Mouse (Mus musculus): Measurements from ENCODE around the gene Adprh. TPM values are rescaled to one million over a fixed set of nuclear protein-coding genes. Genes with fewer than 3 reads are reported as not detected.
A peak's percentile ranks its signal among the peaks of the same experiment; 100 is the strongest.
"Not testable (repeated sequence)": the region's sequence is repeated elsewhere in the genome, so short reads cannot be mapped to it uniquely, and the experiment has no call there.

The Adprh gene
- polyA plus RNA-seq, 1 experiment = 38.1 TPM

- Histone ChIP-seq H3K27ac (ENCODE audit: insufficient read depth, low read depth, low read length) (no peak overlapping the region), H3K4me3 (ENCODE audit: insufficient read depth, low read length) (no peak overlapping the region), H3K4me1 (ENCODE audit: control insufficient read depth, insufficient read depth, low read length) (peaks cover 34% of the 10 kb centered on the region)
- TF ChIP-seq CTCF (IDR thresholded peaks at IDR 0.05; ENCODE audit: low read depth, low read length) = no peak
- TF ChIP-seq POLR2A (IDR thresholded peaks at IDR 0.05; ENCODE audit: borderline replicate concordance, low read depth, low read length) = no peak
Observed at GRCm38 (mm10) chr16:38454533-38455254, 2.2 kb upstream of the Adprh start.

GRCm38 (mm10) chr16:38453952-38454351, 1.4 kb upstream of the Adprh start:
- H3K4me1 ChIP-seq (ENCODE audit: control insufficient read depth, insufficient read depth, low read length) = peaks cover 26% of the 10 kb centered on the region
- no peak overlapping the region for H3K27ac ChIP-seq (ENCODE audit: insufficient read depth, low read depth, low read length)

GRCm38 (mm10) chr16:38453203-38453553, 675 bp upstream of the Adprh start:
- Histone ChIP-seq H3K4me3 (ENCODE audit: insufficient read depth, low read length) (peak overlapping the region; percentile 86), H3K4me1 (ENCODE audit: control insufficient read depth, insufficient read depth, low read length) (peaks cover 23% of the 10 kb centered on the region), H3K27ac (ENCODE audit: insufficient read depth, low read depth, low read length) (peak overlapping the region; percentile 84)
- TF ChIP-seq POLR2A (IDR thresholded peaks at IDR 0.05; ENCODE audit: borderline replicate concordance, low read depth, low read length) = no peak
- TF ChIP-seq CTCF (IDR thresholded peaks at IDR 0.05; ENCODE audit: low read depth, low read length) = no peak

More at GRCm38 (mm10) chr16:38453952-38454351, 1.4 kb upstream of the Adprh start:
- H3K4me3 ChIP-seq (ENCODE audit: insufficient read depth, low read length) = no peak overlapping the region
- TF ChIP-seq CTCF (IDR thresholded peaks at IDR 0.05; ENCODE audit: low read depth, low read length) = no peak
- no peak for TF ChIP-seq POLR2A (IDR thresholded peaks at IDR 0.05; ENCODE audit: borderline replicate concordance, low read depth, low read length)

GRCm38 (mm10) chr16:38451421-38452205, 890 bp downstream of the Adprh start:
- Histone ChIP-seq H3K27ac (ENCODE audit: insufficient read depth, low read depth, low read length) (no peak overlapping the region), H3K4me3 (ENCODE audit: insufficient read depth, low read length) (peak overlapping the region; percentile 86), H3K4me1 (ENCODE audit: control insufficient read depth, insufficient read depth, low read length) (peaks cover 20% of the 10 kb centered on the region)
- TF ChIP-seq POLR2A (IDR thresholded peaks at IDR 0.05; ENCODE audit: borderline replicate concordance, low read depth, low read length) (no peak), CTCF (IDR thresholded peaks at IDR 0.05; ENCODE audit: low read depth, low read length) (no peak)

GRCm38 (mm10) chr16:38450707-38451106, 1.8 kb downstream of the Adprh start:
- H3K4me1 ChIP-seq (ENCODE audit: control insufficient read depth, insufficient read depth, low read length) = peaks cover 15% of the 10 kb centered on the region
- no peak overlapping the region for H3K27ac ChIP-seq (ENCODE audit: insufficient read depth, low read depth, low read length)
- TF ChIP-seq POLR2A (IDR thresholded peaks at IDR 0.05; ENCODE audit: borderline replicate concordance, low read depth, low read length) (no peak), CTCF (IDR thresholded peaks at IDR 0.05; ENCODE audit: low read depth, low read length) (no peak)
- H3K4me3 ChIP-seq (ENCODE audit: insufficient read depth, low read length) = no peak overlapping the region

GRCm38 (mm10) chr16:38448458-38448857, 4.0 kb downstream of the Adprh start:
- Histone ChIP-seq H3K4me1 (ENCODE audit: control insufficient read depth, insufficient read depth, low read length) (peaks cover 21% of the 10 kb centered on the region), H3K4me3 (ENCODE audit: insufficient read depth, low read length) (no peak overlapping the region), H3K27ac (ENCODE audit: insufficient read depth, low read depth, low read length) (no peak overlapping the region)
- TF ChIP-seq POLR2A (IDR thresholded peaks at IDR 0.05; ENCODE audit: borderline replicate concordance, low read depth, low read length) = no peak
- TF ChIP-seq CTCF (IDR thresholded peaks at IDR 0.05; ENCODE audit: low read depth, low read length) = no peak

GRCm38 (mm10) chr16:38447366-38447765, 5.1 kb downstream of the Adprh start:
- H3K4me3 ChIP-seq (ENCODE audit: insufficient read depth, low read length) = no peak overlapping the region
- TF ChIP-seq POLR2A (IDR thresholded peaks at IDR 0.05; ENCODE audit: borderline replicate concordance, low read depth, low read length) (no peak), CTCF (IDR thresholded peaks at IDR 0.05; ENCODE audit: low read depth, low read length) (no peak)

GRCm38 (mm10) chr16:38446141-38446540, 6.4 kb downstream of the Adprh start:
- not testable (repeated sequence) for H3K4me3 ChIP-seq (ENCODE audit: insufficient read depth, low read length); H3K27ac ChIP-seq (ENCODE audit: insufficient read depth, low read depth, low read length)
- H3K4me1 ChIP-seq (ENCODE audit: control insufficient read depth, insufficient read depth, low read length) = peaks cover 36% of the 10 kb centered on the region

More at GRCm38 (mm10) chr16:38447366-38447765, 5.1 kb downstream of the Adprh start:
- peaks cover 32% of the 10 kb centered on the region for H3K4me1 ChIP-seq (ENCODE audit: control insufficient read depth, insufficient read depth, low read length)
- H3K27ac ChIP-seq (ENCODE audit: insufficient read depth, low read depth, low read length) = no peak overlapping the region

GRCm38 (mm10) chr16:38445576-38445975, 6.9 kb downstream of the Adprh start:
- Histone ChIP-seq H3K4me3 (ENCODE audit: insufficient read depth, low read length) (no peak overlapping the region), H3K27ac (ENCODE audit: insufficient read depth, low read depth, low read length) (no peak overlapping the region), H3K4me1 (ENCODE audit: control insufficient read depth, insufficient read depth, low read length) (peaks cover 36% of the 10 kb centered on the region)
- TF ChIP-seq POLR2A (IDR thresholded peaks at IDR 0.05; ENCODE audit: borderline replicate concordance, low read depth, low read length) (no peak), CTCF (IDR thresholded peaks at IDR 0.05; ENCODE audit: low read depth, low read length) (no peak)

GRCm38 (mm10) chr16:38445046-38445445, 7.5 kb downstream of the Adprh start:
- Histone ChIP-seq H3K4me3 (ENCODE audit: insufficient read depth, low read length) (no peak overlapping the region), H3K27ac (ENCODE audit: insufficient read depth, low read depth, low read length) (no peak overlapping the region), H3K4me1 (ENCODE audit: control insufficient read depth, insufficient read depth, low read length) (peaks cover 36% of the 10 kb centered on the region)
- no peak for TF ChIP-seq CTCF (IDR thresholded peaks at IDR 0.05; ENCODE audit: low read depth, low read length)
